Mouse (Mus musculus): Measurements from ENCODE around the gene Fbln2. TPM values are rescaled to one million over a fixed set of nuclear protein-coding genes. Genes with fewer than 3 reads are reported as not detected.
"Not testable (repeated sequence)": the region's sequence is repeated elsewhere in the genome, so short reads cannot be mapped to it uniquely, and the experiment has no call there.

Gene Fbln2
- polyA plus RNA-seq (2015; fragmentation: Nextera tagmentation; extraction: Ambion mirVana) = 192 and 196 TPM in 2 replicates

DNA sequence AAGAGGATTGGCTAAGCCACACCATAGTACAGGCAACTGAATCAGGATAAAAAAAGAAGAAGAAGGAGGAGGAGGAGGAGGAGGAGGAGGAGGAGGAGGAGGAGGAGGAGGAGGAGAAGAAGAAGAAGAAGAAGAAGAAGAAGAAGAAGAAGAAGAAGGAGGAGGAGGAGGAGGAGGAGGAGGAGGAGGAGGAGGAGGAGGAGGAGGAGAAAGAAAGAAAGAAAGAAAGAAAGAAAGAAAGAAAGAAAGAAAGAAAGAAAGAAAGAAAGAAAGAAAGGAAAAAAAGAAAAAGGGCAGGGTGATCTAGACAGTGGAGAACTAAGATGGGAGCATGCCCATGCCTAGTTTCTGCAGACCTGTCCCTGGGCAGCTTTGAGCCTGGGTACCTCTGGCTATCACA, at the start of gene Fbln2:
Gene Fbln2 (plus strand): TSS at position 301 of the 400 bp plus-strand sequence.
- Histone ChIP-seq H3K4me3 (peak within 1 kb of the TSS; percentile 63), H3K27ac (peak within 1 kb of the TSS; percentile 80), H3K36me3 (peaks cover 11% of the 10 kb centered on the region), H3K4me2 (replicated peaks) (peak within 1 kb of the TSS; percentile 85), H3K9ac (peak within 1 kb of the TSS; percentile 80), H3K4me1 (peaks cover 84% of the 10 kb centered on the region)
- not testable (repeated sequence) for H3K27me3 ChIP-seq; ATAC-seq (ENCODE audit: low FRiP score, low read depth); H3K9me3 ChIP-seq

DNA sequence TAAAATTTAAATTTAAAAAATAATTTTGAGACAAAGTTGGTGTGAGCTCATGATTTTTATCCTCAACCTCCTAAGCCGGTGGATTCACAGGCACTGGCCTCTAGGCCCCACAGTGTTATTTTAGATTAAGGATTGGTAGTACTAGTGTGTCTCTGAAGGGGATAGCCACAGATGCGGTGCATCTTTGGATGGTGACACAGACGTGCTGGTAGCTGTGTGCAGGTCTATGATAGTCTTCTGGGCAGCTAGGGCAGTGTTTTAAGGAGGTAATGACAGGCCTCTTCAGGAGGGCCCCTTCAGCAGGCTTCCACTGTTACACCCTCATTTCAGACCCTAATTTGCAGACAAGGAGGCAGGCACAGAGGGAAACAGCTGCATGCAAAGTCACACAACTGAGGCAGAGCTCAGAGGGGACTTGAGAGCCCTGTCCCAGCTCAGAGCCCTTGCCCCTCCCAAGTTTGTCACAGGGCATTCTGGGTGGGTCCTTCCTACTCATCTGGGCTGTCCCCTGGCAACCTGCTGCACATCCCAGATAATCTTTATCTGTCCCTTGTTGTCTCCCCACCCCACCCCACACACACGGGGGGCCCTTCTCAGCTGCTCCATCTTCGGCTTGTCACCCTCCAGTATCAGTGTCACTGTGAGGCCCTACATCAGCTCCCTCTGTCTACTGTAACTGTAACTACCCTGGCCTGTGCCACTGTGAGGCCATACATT, 48.9 kb upstream of the Fbln2 start:
- H3K27ac ChIP-seq = no peak overlapping the region
- H3K4me3 ChIP-seq = no peak overlapping the region
- 74% methylated on average over 5 of the region's 5 CpGs for WGBS
- H3K4me2 ChIP-seq (replicated peaks) = no peak overlapping the region
- H3K9ac ChIP-seq = no peak overlapping the region
- H3K4me1 ChIP-seq = peaks cover 45% of the 10 kb centered on the region
- no peak for ATAC-seq (ENCODE audit: low FRiP score, low read depth)
- H3K27me3 ChIP-seq = no peaks in the 10 kb centered on the region
- peaks cover 26% of the 10 kb centered on the region for H3K36me3 ChIP-seq
- H3K9me3 ChIP-seq = no peaks in the 10 kb centered on the region

DNA sequence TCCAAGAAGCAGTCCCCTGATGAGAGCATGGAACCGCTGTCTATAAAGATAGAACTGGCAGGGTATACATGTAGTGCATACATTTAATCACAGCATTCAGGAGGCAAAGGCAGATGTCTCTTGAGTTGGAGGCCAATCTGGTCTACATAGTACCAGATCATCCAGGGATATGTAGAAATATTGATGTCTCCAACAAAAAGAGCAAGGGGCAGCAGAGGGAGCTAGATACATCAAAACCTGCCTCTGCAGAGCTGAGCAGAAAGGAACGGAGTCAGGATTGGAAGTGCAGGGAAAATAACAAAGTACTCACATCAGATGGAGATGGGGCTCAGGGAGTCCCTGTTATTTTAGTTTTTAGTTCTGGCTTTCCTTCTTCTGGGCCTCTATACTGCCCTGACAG, 47.7 kb upstream of the Fbln2 start:
- H3K36me3 ChIP-seq = peaks cover 37% of the 10 kb centered on the region
- no peaks in the 10 kb centered on the region for H3K27me3 ChIP-seq
- H3K27ac ChIP-seq = 0 out of 2 replicates have a peak overlapping the region, but pooled peaks have one; percentile 28
- no peak for ATAC-seq (ENCODE audit: low FRiP score, low read depth)
- H3K9me3 ChIP-seq = no peaks in the 10 kb centered on the region
- H3K4me3 ChIP-seq = no peak overlapping the region
- H3K9ac ChIP-seq = no peak overlapping the region; the same call in 1 of the 2 replicates
- peaks cover 33% of the 10 kb centered on the region for H3K4me1 ChIP-seq
- H3K4me2 ChIP-seq (replicated peaks) = no peak overlapping the region
- 64% methylated on average over 2 of the region's 2 CpGs for WGBS

DNA sequence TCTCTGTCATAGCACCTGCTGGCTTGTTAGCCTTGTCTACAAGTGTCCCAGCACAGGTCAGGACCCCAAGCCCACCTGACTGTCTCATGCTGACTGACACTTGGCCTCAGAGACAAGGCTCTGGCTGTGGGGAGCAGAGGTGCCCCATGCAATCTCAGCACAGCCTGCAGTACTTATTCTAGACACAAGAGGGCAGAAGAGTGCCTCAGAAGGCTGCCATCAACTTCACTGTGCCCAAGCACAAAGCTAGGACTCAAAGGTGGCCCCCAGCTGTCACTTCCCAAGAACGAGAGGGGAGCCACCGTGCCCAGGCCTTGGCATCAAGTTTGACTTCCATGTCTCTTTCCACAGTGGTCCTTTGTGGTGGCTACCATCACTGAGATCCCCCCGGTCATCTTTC, 47.0 kb upstream of the Fbln2 start:
- Histone ChIP-seq H3K4me3 (no peak overlapping the region), H3K4me2 (replicated peaks) (no peak overlapping the region), H3K27me3 (no peaks in the 10 kb centered on the region), H3K9me3 (no peaks in the 10 kb centered on the region), H3K36me3 (peaks cover 41% of the 10 kb centered on the region), H3K4me1 (peaks cover 27% of the 10 kb centered on the region), H3K9ac (no peak overlapping the region), H3K27ac (no peak overlapping the region)
- WGBS = 41% methylated on average over 3 of the region's 3 CpGs
- ATAC-seq (ENCODE audit: low FRiP score, low read depth) = no peak

DNA sequence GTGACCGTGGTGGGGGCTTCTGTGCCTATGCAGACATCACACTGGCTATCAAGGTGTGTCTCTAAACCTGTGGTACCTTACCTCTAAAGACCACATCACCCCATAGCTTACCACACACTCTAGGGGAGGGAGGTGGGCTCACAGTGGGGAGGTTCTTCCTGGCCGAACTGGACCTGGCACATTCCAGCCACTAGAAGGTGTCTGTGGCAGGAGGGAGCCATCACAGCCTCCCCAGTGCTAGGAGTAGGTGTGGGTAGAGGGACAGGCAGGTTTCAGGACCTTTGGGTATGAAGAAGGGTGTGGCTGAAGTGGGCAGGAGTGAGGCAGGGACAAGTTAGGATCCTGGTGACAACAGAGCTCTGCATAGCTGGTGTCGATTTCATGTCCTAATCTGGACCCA, 44.4 kb upstream of the Fbln2 start:
- H3K4me2 ChIP-seq (replicated peaks) = no peak overlapping the region
- H3K4me3 ChIP-seq = no peak overlapping the region
- H3K9me3 ChIP-seq = no peaks in the 10 kb centered on the region
- H3K36me3 ChIP-seq = peaks cover 63% of the 10 kb centered on the region
- ATAC-seq (ENCODE audit: low FRiP score, low read depth) = no peak
- H3K9ac ChIP-seq = no peak overlapping the region
- H3K27me3 ChIP-seq = no peaks in the 10 kb centered on the region
- no peak overlapping the region for H3K27ac ChIP-seq
- WGBS = 62% methylated on average over 3 of the region's 3 CpGs
- H3K4me1 ChIP-seq = 0 out of 2 replicates have a peak, but pooled peaks cover 6% of the 10 kb centered on the region

DNA sequence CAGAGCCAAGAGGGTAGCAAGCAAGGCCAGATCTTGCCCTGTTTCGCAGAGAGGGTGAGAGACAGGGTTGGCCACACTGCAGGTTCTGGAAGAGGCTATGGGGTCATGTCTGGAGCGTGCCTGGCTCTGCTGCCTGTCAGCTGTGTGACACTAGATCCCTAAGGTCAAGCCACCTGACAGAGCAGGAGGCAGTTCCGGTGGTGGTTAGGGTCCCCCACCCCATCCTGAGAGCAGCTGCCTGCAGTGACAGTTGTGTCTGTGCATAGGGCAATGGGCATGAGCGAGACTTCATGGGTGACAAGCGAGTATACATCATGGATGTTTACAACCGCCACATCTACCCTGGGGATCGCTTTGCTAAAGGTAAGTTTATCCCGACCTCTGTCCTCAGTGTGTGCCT, 43.1 kb upstream of the Fbln2 start:
- Histone ChIP-seq H3K4me1 (0 out of 2 replicates have a peak, but pooled peaks cover 6% of the 10 kb centered on the region), H3K9ac (no peak overlapping the region), H3K4me2 (replicated peaks) (no peak overlapping the region), H3K27ac (no peak overlapping the region), H3K4me3 (no peak overlapping the region), H3K9me3 (no peaks in the 10 kb centered on the region), H3K27me3 (no peaks in the 10 kb centered on the region), H3K36me3 (peaks cover 72% of the 10 kb centered on the region)
- 89% methylated on average over 8 of the region's 8 CpGs for WGBS
- no peak for ATAC-seq (ENCODE audit: low FRiP score, low read depth)

DNA sequence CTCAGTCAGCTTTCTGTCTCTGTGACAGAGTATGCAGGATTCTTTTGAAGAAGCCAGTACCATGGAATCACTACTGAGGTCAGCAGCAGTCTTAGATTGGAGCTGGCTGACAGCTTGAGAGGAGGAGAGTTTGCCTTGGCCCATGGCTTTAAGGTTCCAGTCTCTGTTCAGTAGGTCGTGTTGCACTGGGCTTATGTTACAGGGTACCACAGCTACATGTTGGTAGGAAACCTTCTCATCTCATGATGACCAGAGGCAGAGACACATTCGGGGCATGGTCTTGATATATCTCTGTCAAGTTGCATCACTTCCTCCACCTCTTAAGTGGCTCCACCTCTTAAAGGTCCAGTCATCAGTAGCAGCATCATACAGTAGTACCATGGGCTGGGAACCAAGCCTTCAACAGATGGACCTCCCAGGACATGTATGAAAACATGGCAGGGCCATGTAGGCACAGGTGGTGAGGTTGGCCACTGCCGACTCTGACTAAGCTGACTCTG, 40.8 kb upstream of the Fbln2 start:
- ATAC-seq (ENCODE audit: low FRiP score, low read depth) = no peak
- H3K4me2 ChIP-seq (replicated peaks) = no peak overlapping the region
- WGBS = 75% methylated on average over 3 of the region's 3 CpGs
- peaks cover 73% of the 10 kb centered on the region for H3K36me3 ChIP-seq
- H3K9me3 ChIP-seq = no peaks in the 10 kb centered on the region
- H3K4me1 ChIP-seq = no peaks in the 10 kb centered on the region
- H3K27me3 ChIP-seq = no peaks in the 10 kb centered on the region
- no peak overlapping the region for H3K4me3 ChIP-seq
- H3K27ac ChIP-seq = no peak overlapping the region
- H3K9ac ChIP-seq = no peak overlapping the region

DNA sequence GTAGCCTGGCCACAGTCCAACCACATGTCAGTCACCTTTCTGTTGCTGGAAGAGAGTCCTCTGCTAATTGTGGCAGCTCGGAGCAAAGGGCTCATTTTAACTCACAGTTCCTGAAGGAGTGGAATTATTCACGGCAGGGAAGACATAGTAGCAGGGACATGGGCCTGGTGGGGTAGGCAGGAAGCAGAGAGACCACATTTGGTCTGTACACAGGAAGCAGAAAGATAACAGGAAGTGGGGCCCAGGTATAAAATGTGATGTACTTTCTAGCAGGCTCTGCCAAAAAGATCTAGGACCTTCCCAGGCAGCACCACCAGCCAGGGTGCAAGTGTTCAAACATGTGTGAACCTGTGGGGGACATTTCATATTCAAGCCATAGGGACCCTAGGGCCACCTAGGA, 39.9 kb upstream of the Fbln2 start:
- Histone ChIP-seq H3K9ac (no peak overlapping the region), H3K4me2 (replicated peaks) (no peak overlapping the region), H3K4me3 (no peak overlapping the region), H3K9me3 (no peaks in the 10 kb centered on the region), H3K4me1 (no peaks in the 10 kb centered on the region), H3K27ac (no peak overlapping the region), H3K36me3 (peaks cover 67% of the 10 kb centered on the region), H3K27me3 (no peaks in the 10 kb centered on the region)
- ATAC-seq (ENCODE audit: low FRiP score, low read depth) = no peak
- 75% methylated on average over 2 of the region's 2 CpGs for WGBS

DNA sequence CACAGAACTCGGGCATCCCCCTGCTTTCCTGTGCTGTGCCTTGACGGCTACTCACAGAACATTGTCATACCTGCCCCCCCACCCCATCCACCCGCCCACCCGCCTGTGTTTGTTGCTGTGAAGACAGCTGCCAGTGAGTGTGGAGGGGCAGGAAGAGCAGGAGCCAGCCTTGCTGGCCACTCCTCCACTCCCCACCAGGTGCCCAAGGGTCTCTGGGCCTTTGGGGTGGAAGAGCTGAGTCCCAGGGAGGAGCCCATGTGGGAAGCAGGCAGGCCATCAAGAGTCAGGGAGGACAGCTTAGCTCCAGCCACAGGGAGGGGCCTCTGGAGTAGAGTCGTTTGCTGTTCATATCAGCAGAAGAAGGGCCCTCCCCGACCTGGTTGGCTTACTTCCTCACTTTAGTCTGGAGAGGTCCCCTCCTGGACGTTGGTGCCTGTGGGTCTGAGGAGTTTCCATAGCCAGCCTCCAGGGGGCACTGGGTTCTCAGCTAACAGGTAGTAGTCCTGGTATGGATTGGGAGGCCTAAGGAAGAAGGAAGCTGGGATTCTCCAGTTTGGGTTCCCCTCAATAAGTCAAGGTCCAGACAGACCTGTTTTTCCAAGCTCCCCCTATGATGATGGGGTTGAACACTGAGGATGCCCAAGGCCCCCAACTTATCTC, 38.9 kb upstream of the Fbln2 start:
- Histone ChIP-seq H3K27ac (no peak overlapping the region), H3K36me3 (peaks cover 58% of the 10 kb centered on the region)
- 49% methylated on average over 7 of the region's 7 CpGs for WGBS

DNA sequence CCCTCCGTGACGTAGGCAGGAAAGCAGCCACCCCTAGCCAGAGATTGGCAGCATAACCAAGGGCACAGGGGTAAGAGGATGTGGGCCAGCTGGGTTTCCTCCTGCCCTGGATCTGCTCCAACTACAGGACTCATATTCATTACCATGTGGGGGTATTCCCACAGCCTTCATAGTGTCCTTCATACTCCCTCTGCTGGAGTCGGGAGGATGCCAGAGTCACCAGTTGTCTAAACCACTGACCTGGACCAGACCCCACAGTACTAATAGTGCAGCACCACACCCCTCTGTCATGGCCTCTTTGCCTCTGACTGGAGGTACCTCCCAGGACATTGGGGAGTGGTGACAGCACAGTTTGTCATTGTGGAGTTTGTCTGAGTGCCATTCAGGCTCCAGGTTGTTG, 38.0 kb upstream of the Fbln2 start:
- H3K9ac ChIP-seq = no peak overlapping the region
- no peak overlapping the region for H3K4me2 ChIP-seq (replicated peaks)
- H3K4me1 ChIP-seq = peaks cover 5% of the 10 kb centered on the region; the same call in 1 of the 2 replicates
- H3K27me3 ChIP-seq = 0 out of 2 replicates have a peak, but pooled peaks cover 3% of the 10 kb centered on the region
- H3K27ac ChIP-seq = no peak overlapping the region
- H3K4me3 ChIP-seq = no peak overlapping the region
- 83% methylated on average over 3 of the region's 3 CpGs for WGBS
- H3K36me3 ChIP-seq = peaks cover 51% of the 10 kb centered on the region
- no peak for ATAC-seq (ENCODE audit: low FRiP score, low read depth)
- no peaks in the 10 kb centered on the region for H3K9me3 ChIP-seq

More for the DNA sequence above, 38.9 kb upstream of the Fbln2 start:
- Histone ChIP-seq H3K4me3 (no peak overlapping the region), H3K27me3 (0 out of 2 replicates have a peak, but pooled peaks cover 3% of the 10 kb centered on the region), H3K9ac (no peak overlapping the region), H3K9me3 (no peaks in the 10 kb centered on the region), H3K4me1 (peaks cover 2% of the 10 kb centered on the region; the same call in 1 of the 2 replicates), H3K4me2 (replicated peaks) (no peak overlapping the region)
- 0 out of 2 replicates have a peak, but pooled peaks have one; percentile 60 for ATAC-seq (ENCODE audit: low FRiP score, low read depth)

DNA sequence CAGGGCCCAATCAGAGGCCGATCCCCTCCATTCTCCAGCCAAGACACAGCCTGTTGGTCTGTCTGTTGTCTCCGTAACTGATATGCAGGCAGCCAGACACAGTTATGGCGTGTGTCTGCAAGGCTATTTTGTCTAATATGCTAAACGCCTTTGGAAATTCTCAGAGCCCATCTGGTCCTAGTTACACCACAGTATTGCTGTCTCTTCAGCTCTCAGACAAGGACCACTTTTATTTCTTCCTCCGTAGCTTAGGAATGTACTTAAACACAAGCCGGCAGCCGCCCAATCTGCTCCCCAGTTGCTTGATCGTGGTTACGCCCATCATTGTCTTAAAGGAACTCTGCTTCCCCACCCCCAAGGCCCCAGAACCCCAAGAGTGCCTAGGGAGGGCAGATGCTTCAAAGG, 31.5 kb upstream of the Fbln2 start:
- ATAC-seq (ENCODE audit: low FRiP score, low read depth) = peak; percentile 81
- Histone ChIP-seq H3K9ac (no peak overlapping the region), H3K36me3 (no peaks in the 10 kb centered on the region), H3K4me2 (replicated peaks) (no peak overlapping the region; the same call in none of the 2 replicates), H3K9me3 (no peaks in the 10 kb centered on the region), H3K4me1 (peaks cover 51% of the 10 kb centered on the region), H3K4me3 (no peak overlapping the region), H3K27ac (peak overlapping the region; percentile 85), H3K27me3 (0 out of 2 replicates have a peak, but pooled peaks cover 3% of the 10 kb centered on the region)
- WGBS = 13% methylated on average over 9 of the region's 9 CpGs

DNA sequence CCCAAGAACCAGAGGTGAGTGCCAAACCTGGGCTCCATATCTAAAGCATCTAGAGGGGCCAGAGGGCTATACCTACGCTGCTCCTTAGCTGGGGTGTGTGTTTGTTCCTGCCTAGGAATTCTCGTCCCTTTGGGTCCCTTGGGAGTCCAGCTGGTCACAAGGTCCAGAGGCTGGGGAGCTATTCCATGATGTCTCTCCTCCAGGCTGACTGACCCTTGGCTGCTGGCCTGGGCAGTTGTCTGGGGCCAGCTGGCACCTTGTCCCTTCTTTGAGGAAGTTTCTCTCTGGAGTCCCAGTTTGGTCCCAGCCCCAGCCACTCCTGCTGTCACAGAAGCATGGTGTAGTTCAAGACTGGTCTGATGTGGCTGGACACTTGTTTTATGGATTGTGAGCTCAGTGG, 30.9 kb upstream of the Fbln2 start:
- ATAC-seq (ENCODE audit: low FRiP score, low read depth) = no peak
- 60% methylated on average over 2 of the region's 2 CpGs for WGBS
- 0 out of 2 replicates have a peak, but pooled peaks cover 3% of the 10 kb centered on the region for H3K27me3 ChIP-seq

More for the DNA sequence above, 30.9 kb upstream of the Fbln2 start:
- no peaks in the 10 kb centered on the region for H3K36me3 ChIP-seq
- no peak overlapping the region; the same call in 1 of the 2 replicates for H3K4me2 ChIP-seq (replicated peaks)
- peaks cover 51% of the 10 kb centered on the region for H3K4me1 ChIP-seq
- H3K9me3 ChIP-seq = no peaks in the 10 kb centered on the region
- H3K4me3 ChIP-seq = no peak overlapping the region
- H3K9ac ChIP-seq = no peak overlapping the region
- peak overlapping the region; percentile 85 for H3K27ac ChIP-seq

Data from limb, embryonic 13.5 days (tissue).